Mouse (Mus musculus): ENCODE results near the gene Armh3.
"Not testable (repeated sequence)": the region's sequence is repeated elsewhere in the genome, so short reads cannot be mapped to it uniquely, and the experiment has no call there.

The Armh3 gene

GRCm38 (mm10) chr19:45815831-45816405 lies 182.4 kb downstream of the Armh3 start, which contains the start of gene Kcnip2:
Kcnip2 (minus strand) TSS chr19:45816061.
- no peak for DNase-seq

GRCm38 (mm10) chr19:45815170-45815569 lies 183.1 kb downstream of the Armh3 start:
- DNase-seq: no peak

GRCm38 (mm10) chr19:45813801-45814200 lies 184.5 kb downstream of the Armh3 start:
- no peak for DNase-seq

GRCm38 (mm10) chr19:45813263-45813662 lies 185.0 kb downstream of the Armh3 start:
- peak; percentile 70 to 90 for DNase-seq

- DNase-seq: no peak
Observed at GRCm38 (mm10) chr19:45812673-45813252, 185.5 kb downstream of the Armh3 start.

GRCm38 (mm10) chr19:45812115-45812514 lies 186.2 kb downstream of the Armh3 start:
- peak; percentile 59 to 68 for DNase-seq

GRCm38 (mm10) chr19:45811028-45811674 lies 187.1 kb downstream of the Armh3 start:
- no peak for DNase-seq

GRCm38 (mm10) chr19:45807732-45808131 lies 190.6 kb downstream of the Armh3 start:
- no peak for DNase-seq

- not testable (repeated sequence) for DNase-seq
Observed at GRCm38 (mm10) chr19:45805817-45806216, 192.5 kb downstream of the Armh3 start.

GRCm38 (mm10) chr19:45804593-45805368 lies 193.5 kb downstream of the Armh3 start:
- DNase-seq: no peak

GRCm38 (mm10) chr19:45803408-45803807 lies 194.9 kb downstream of the Armh3 start:
- no peak for DNase-seq

- DNase-seq: no peak
Observed at GRCm38 (mm10) chr19:45802702-45803101, 195.6 kb downstream of the Armh3 start.

- no peak for DNase-seq
Observed at GRCm38 (mm10) chr19:45796879-45797278, 201.4 kb downstream of the Armh3 start.

GRCm38 (mm10) chr19:45796061-45796556 lies 202.2 kb downstream of the Armh3 start:
- DNase-seq: no peak

GRCm38 (mm10) chr19:45795406-45795944 lies 202.8 kb downstream of the Armh3 start:
- no peak for DNase-seq

- DNase-seq: no peak
Observed at GRCm38 (mm10) chr19:45794718-45795117, 203.6 kb downstream of the Armh3 start.

GRCm38 (mm10) chr19:45792404-45792803 lies 205.9 kb downstream of the Armh3 start:
- DNase-seq: no peak

- no peak for DNase-seq
Observed at GRCm38 (mm10) chr19:45789888-45790874, 208.1 kb downstream of the Armh3 start.

GRCm38 (mm10) chr19:45789365-45789764 lies 208.9 kb downstream of the Armh3 start:
- no peak for DNase-seq

- no peak for DNase-seq
Observed at GRCm38 (mm10) chr19:45788337-45788736, 210.0 kb downstream of the Armh3 start.

GRCm38 (mm10) chr19:45787450-45787849 lies 210.8 kb downstream of the Armh3 start:
- DNase-seq: no peak

- no peak for DNase-seq
Observed at GRCm38 (mm10) chr19:45785470-45785869, 212.8 kb downstream of the Armh3 start.
